Mouse (Mus musculus) CH12.LX (cell line): ENCODE data around the gene C130026I21Rik.

Experiments
- CTCF ChIP-seq, 2 experiments: IDR thresholded peaks in 1 of 2; conservative IDR thresholded peaks in 1 of 2; 2 replicates each; pipeline ENCODE4 v1.5.1; 2011 to 2012; ENCODE audit warnings: low read depth in 2 of 2, low read length in 2 of 2, improper control_type of control experiment in 1 of 2, inconsistent platforms in 1 of 2, mild to moderate bottlenecking in 1 of 2, moderate library complexity in 1 of 2
- MAZ ChIP-seq: IDR thresholded peaks from 2 replicates; pipeline ENCODE4 v1.6.1; 2012; ENCODE audit warnings: low read depth, mild to moderate bottlenecking, inconsistent platforms, low read length, improper control_type of control experiment, moderate library complexity
- MYC ChIP-seq: IDR thresholded peaks from 2 replicates; pipeline ENCODE4 v1.6.1; 2011; ENCODE audit warnings: low read depth, mild to moderate bottlenecking, improper control_type of control experiment, low read length
- TCF12 ChIP-seq: IDR thresholded peaks from 2 replicates; pipeline ENCODE4 v1.6.1; 2014; ENCODE audit warnings: low read depth, mild to moderate bottlenecking, inconsistent platforms, low read length, improper control_type of control experiment

- TF ChIP-seq MAZ (no peak), CTCF (conservative IDR thresholded peaks at IDR 0.05 in 1 of 2, IDR thresholded peaks at IDR 0.05 in 1 of 2; ENCODE audit: low read depth in 2 of 2, low read length in 2 of 2) (no peak), TCF12 (no peak), MYC (no peak)
Measured at GRCm38 (mm10) chr1:84945950-84946349, 324.4 kb downstream of the C130026I21Rik start.
